Mouse (Mus musculus) hindbrain, embryonic 12.5 days (tissue): ENCODE measurements around the gene Aktip. TPM values are rescaled to one million over a fixed set of nuclear protein-coding genes. Genes with fewer than 3 reads are reported as not detected.

Experiments used
- ATAC-seq: fragments of 200-750 bp; cut with Nextera tagmentation; 2 replicates; pipeline ENCODE4 v1.8.0; 2017; ENCODE audit warnings: moderate TSS enrichment; ENCODE audit not compliant: low FRiP score
- H3K27ac ChIP-seq: fragments of 300-500 bp; sonication (generic); 2 replicates; pipeline ENCODE4 v1.5.1; 2016; ENCODE audit warnings: mild to moderate bottlenecking
- H3K27me3 ChIP-seq: fragments of 300-500 bp; sonication (generic); 2 replicates; pipeline ENCODE4 v1.6.1; 2016; ENCODE audit warnings: mild to moderate bottlenecking
- H3K36me3 ChIP-seq: fragments of 300-500 bp; sonication (generic); 2 replicates; pipeline ENCODE4 v1.6.1; 2016; ENCODE audit warnings: mild to moderate bottlenecking
- H3K4me1 ChIP-seq: fragments of 300-500 bp; sonication (generic); 2 replicates; pipeline ENCODE4 v1.6.1; 2016
- H3K4me2 ChIP-seq: fragments of 300-500 bp; sonication (generic); replicated peaks from 2 replicates; pipeline ENCODE4 v1.6.1; 2016; ENCODE audit warnings: mild to moderate bottlenecking
- H3K4me3 ChIP-seq: fragments of 300-500 bp; sonication (generic); 2 replicates; pipeline ENCODE4 v1.5.1; 2016; ENCODE audit warnings: mild to moderate bottlenecking
- H3K9ac ChIP-seq: fragments of 300-500 bp; sonication (generic); 2 replicates; pipeline ENCODE4 v1.6.1; 2016; ENCODE audit warnings: mild to moderate bottlenecking, moderate library complexity
- H3K9me3 ChIP-seq: fragments of 300-500 bp; sonication (generic); replicated peaks from 2 replicates; pipeline ENCODE4 v1.6.1; 2016; ENCODE audit warnings: mild to moderate bottlenecking
- WGBS: fragments of 180-500 bp; shearing (Covaris S2); methylation state at CpG from one replicate; pipeline ENCODE4 v1.1.7; 2016; 5-methylcytosine and 5-hydroxymethylcytosine counted together
- polyA plus RNA-seq: library from polyadenylated mRNA; unstranded; fragments of >200 nt; fragmentation: Nextera tagmentation; extraction: Ambion mirVana; gene quantifications from 2 replicates; pipeline ENCODE4 v1.2.1, GENCODE M21; 2016

Gene Aktip
- polyA plus RNA-seq, 1 experiment from 2014 or later, result 88.9 TPM

GRCm38 (mm10) chr8:91214287-91214686 lies 14.5 kb upstream of the Aktip start:
- no peak for ATAC-seq
- WGBS, result 65% methylated on average over 3 of the region's 3 CpGs
- H3K27me3 ChIP-seq, result no peaks in the 10 kb centered on the region
- no peak overlapping the region for H3K9ac ChIP-seq
- H3K36me3 ChIP-seq, result no peaks in the 10 kb centered on the region
- H3K4me3 ChIP-seq, result no peak overlapping the region
- no peaks in the 10 kb centered on the region for H3K9me3 ChIP-seq
- no peaks in the 10 kb centered on the region; the same call in 1 of the 2 replicates for H3K4me1 ChIP-seq
- no peak overlapping the region for H3K27ac ChIP-seq
- no peak overlapping the region for H3K4me2 ChIP-seq

DNA sequence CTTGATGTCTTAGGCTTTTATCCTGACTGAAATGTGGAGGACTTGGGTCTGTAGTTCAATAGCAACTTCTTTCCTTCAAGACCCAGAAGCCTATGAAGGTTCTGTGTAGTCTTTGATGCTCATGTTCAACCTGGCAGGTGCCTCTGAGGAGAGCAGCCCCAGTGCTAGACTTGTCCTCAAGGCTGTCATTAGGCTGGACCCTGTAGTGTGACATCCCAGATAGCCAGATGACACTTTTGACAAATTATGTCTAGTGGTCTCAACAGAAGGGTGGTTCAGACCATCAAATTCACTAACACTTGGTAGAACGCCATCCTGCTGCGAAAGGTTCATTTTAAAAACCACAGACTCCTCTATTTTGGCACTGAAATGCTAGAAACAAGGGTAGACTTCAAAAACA lies 13.2 kb upstream of the Aktip start:
- Histone ChIP-seq H3K4me3 (no peak overlapping the region), H3K27ac (no peak overlapping the region), H3K4me2 (no peak overlapping the region), H3K9me3 (no peaks in the 10 kb centered on the region), H3K36me3 (no peaks in the 10 kb centered on the region), H3K9ac (no peak overlapping the region), H3K4me1 (no peaks in the 10 kb centered on the region; the same call in 1 of the 2 replicates), H3K27me3 (no peaks in the 10 kb centered on the region)
- no peak for ATAC-seq
- WGBS, result 96% methylated on average over 2 of the region's 2 CpGs

- Histone ChIP-seq H3K27ac (no peak overlapping the region), H3K9ac (no peak overlapping the region), H3K4me1 (no peaks in the 10 kb centered on the region; the same call in 1 of the 2 replicates), H3K27me3 (no peaks in the 10 kb centered on the region), H3K9me3 (no peaks in the 10 kb centered on the region), H3K4me2 (no peak overlapping the region), H3K36me3 (no peaks in the 10 kb centered on the region), H3K4me3 (no peak overlapping the region)
- WGBS, result 84% methylated on average over 3 of the region's 3 CpGs
- ATAC-seq, result no peak
These were observed 9.9 kb upstream of the Aktip start for GRCm38 (mm10) chr8:91209658-91210057.

DNA sequence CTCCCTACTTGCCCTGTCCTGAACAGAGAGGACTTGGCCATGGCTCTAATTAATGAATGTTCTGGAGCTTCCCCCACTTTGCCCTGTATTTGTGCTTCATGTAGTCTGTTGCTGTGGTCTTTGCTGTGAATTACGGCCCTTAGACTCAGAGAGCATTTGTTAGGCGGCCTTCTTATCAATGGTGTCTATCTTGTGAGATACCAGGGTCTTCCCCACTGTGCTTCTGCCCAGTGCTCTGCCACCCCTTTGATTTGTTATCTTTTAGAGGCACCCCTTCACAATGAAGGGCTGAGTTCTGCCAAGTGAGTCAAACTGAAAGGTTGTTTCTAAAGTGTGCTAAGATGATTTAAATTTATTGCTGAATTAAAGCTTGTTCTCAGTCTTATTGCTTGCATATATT lies 7.9 kb upstream of the Aktip start:
- no peak for ATAC-seq
- no peak overlapping the region for H3K4me3 ChIP-seq
- H3K4me2 ChIP-seq, result no peak overlapping the region
- no peaks in the 10 kb centered on the region for H3K27me3 ChIP-seq
- no peaks in the 10 kb centered on the region for H3K9me3 ChIP-seq
- no peaks in the 10 kb centered on the region for H3K36me3 ChIP-seq
- no peak overlapping the region for H3K27ac ChIP-seq
- H3K9ac ChIP-seq, result no peak overlapping the region
- WGBS, result 75% methylated on average over 2 of the region's 2 CpGs
- no peaks in the 10 kb centered on the region for H3K4me1 ChIP-seq

DNA sequence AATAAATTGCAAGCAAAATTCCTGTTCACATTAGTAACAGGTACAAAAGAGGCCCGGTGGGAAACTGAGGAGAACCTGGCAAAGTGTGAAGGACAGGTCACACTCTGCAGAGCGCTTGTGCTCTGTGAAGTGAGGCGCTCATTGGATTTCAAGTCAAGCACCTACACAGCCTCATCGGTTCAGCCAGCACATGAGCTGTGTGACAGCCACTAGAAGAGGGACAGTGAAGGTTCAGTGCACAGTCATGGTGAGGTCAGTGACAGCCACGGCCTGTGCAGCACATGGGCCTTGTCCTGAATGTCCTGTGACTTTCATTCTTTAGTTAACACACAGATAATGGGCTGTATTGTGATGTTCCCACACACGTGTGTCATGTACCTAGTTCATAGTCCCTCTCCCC lies 6.1 kb upstream of the Aktip start:
- no peak overlapping the region for H3K4me3 ChIP-seq
- no peak overlapping the region for H3K9ac ChIP-seq
- H3K27me3 ChIP-seq, result no peaks in the 10 kb centered on the region
- H3K4me1 ChIP-seq, result no peaks in the 10 kb centered on the region
- H3K36me3 ChIP-seq, result no peaks in the 10 kb centered on the region
- ATAC-seq, result no peak
- no peak overlapping the region for H3K4me2 ChIP-seq
- H3K27ac ChIP-seq, result no peak overlapping the region
- H3K9me3 ChIP-seq, result no peaks in the 10 kb centered on the region
- 77% methylated on average over 6 of the region's 6 CpGs for WGBS

GRCm38 (mm10) chr8:91201184-91201583 lies 1.4 kb upstream of the Aktip start:
- Histone ChIP-seq H3K4me1 (no peaks in the 10 kb centered on the region), H3K27ac (no peak overlapping the region), H3K9me3 (no peaks in the 10 kb centered on the region), H3K27me3 (no peaks in the 10 kb centered on the region), H3K4me3 (no peak overlapping the region), H3K9ac (no peak overlapping the region), H3K4me2 (no peak overlapping the region), H3K36me3 (no peaks in the 10 kb centered on the region)
- 74% methylated on average over 2 of the region's 2 CpGs for WGBS
- no peak for ATAC-seq

DNA sequence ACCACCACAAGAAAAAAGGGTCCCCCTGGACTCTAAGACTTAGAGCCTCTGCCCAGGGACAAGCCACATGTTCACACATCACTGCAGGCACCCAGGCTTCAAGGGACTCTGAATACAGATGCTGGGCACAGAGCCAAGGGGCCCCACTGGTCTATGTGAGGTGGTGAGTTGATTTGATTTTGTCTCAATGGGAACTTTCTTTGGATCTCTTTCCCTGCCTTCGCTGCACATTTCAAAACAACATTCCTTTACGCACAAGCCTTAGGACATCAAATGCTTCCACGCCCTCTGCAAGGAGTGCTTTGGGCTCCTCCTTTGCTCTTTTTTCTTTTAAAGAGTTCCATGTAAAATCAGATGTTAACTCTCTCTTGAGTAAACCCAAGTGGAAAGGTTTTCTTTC lies 1.7 kb downstream of the Aktip start:
- ATAC-seq, result no peak
- Histone ChIP-seq H3K36me3 (no peaks in the 10 kb centered on the region), H3K4me2 (no peak overlapping the region), H3K4me1 (no peaks in the 10 kb centered on the region), H3K27ac (no peak overlapping the region), H3K27me3 (peaks cover 9% of the 10 kb centered on the region), H3K4me3 (no peak overlapping the region), H3K9me3 (no peaks in the 10 kb centered on the region), H3K9ac (no peak overlapping the region)
- WGBS, result 43% methylated on average over 3 of the region's 3 CpGs

GRCm38 (mm10) chr8:91197233-91197632 lies 2.5 kb downstream of the Aktip start:
- no peak for ATAC-seq
- no peak overlapping the region for H3K4me3 ChIP-seq
- no peaks in the 10 kb centered on the region for H3K36me3 ChIP-seq
- H3K27ac ChIP-seq, result no peak overlapping the region
- peaks cover 10% of the 10 kb centered on the region for H3K27me3 ChIP-seq
- no peak overlapping the region for H3K4me2 ChIP-seq
- H3K4me1 ChIP-seq, result no peaks in the 10 kb centered on the region
- no peaks in the 10 kb centered on the region for H3K9me3 ChIP-seq
- no peak overlapping the region for H3K9ac ChIP-seq
- 84% methylated on average over 5 of the region's 5 CpGs for WGBS

DNA sequence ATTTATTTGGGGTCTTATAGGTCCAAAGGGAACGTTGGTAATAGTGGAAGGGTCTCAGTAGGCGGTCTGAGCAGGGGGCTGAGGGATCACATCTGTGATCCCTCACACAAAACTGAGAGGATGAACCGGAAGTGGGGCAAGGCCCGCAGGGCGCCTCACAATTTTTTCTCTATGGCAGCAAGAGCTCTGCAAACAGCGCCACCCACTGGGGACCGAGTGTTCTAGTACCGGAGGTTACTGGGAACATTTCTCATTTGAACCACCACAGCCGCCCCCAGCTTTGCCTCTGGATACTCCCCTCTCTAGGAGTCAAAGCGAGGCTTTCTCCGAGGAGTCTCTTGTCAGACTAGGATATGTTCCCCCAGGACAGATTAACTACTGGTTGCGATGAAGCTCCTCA lies 3.1 kb downstream of the Aktip start:
- Histone ChIP-seq H3K9ac (no peak overlapping the region), H3K4me3 (no peak overlapping the region)

DNA sequence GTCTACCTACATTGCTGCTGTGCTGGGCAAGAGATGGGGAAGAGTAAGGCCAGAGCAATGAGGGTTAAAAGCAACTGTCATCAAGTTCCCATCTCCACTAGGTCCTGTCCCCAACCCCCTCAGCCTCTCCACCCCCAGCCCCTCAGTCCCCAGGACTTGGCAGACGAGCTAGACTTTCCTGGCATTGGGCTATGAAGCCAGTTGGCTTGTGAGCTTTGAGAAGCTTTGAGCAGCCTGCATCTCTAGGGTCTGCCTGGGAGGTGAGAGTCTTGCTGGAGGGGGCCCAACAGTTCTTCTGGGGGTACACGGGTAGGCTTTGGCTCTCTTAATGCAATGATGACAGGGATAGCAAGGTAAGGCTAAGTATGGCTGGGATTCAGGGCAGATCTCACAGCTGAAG lies 5.7 kb downstream of the Aktip start:
- Histone ChIP-seq H3K36me3 (no peaks in the 10 kb centered on the region), H3K9me3 (no peaks in the 10 kb centered on the region), H3K4me2 (no peak overlapping the region), H3K27ac (no peak overlapping the region), H3K4me3 (no peak overlapping the region), H3K9ac (no peak overlapping the region), H3K4me1 (peaks cover 4% of the 10 kb centered on the region; the same call in 1 of the 2 replicates), H3K27me3 (peaks cover 16% of the 10 kb centered on the region)
- 85% methylated on average over 2 of the region's 2 CpGs for WGBS
- ATAC-seq, result no peak

More for the DNA sequence above, 3.1 kb downstream of the Aktip start:
- ATAC-seq, result no peak
- H3K4me1 ChIP-seq, result no peaks in the 10 kb centered on the region
- no peak overlapping the region for H3K27ac ChIP-seq
- peaks cover 10% of the 10 kb centered on the region for H3K27me3 ChIP-seq
- H3K36me3 ChIP-seq, result no peaks in the 10 kb centered on the region
- H3K9me3 ChIP-seq, result no peaks in the 10 kb centered on the region
- WGBS, result 77% methylated on average over 12 of the region's 12 CpGs
- no peak overlapping the region for H3K4me2 ChIP-seq

DNA sequence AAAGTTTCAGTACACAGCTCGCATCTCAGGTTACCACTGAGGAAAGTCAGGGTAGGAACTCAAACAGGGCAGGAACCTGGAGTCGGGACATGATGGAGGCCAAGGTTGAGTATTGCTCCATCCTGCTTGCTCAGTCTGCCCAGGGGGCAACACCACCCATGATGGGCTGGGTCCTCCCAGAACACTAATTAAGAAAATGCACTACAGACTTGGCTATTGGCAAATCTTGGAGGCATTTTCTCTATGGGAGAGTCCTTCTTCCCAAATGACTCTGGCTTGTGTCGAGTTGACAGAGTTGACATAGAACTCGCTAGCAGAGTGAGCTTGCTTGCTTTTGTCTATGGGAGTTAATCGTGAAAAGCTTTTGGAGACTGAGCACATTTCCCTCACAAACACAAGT lies 6.8 kb downstream of the Aktip start:
- Histone ChIP-seq H3K36me3 (no peaks in the 10 kb centered on the region), H3K4me1 (peaks cover 4% of the 10 kb centered on the region; the same call in 1 of the 2 replicates), H3K4me2 (no peak overlapping the region), H3K27me3 (peaks cover 23% of the 10 kb centered on the region), H3K4me3 (no peak overlapping the region), H3K9me3 (no peaks in the 10 kb centered on the region), H3K27ac (no peak overlapping the region), H3K9ac (no peak overlapping the region)
- 88% methylated on average over 5 of the region's 5 CpGs for WGBS
- ATAC-seq, result no peak

GRCm38 (mm10) chr8:91190816-91191340 lies 8.9 kb downstream of the Aktip start:
- Histone ChIP-seq H3K9me3 (no peaks in the 10 kb centered on the region), H3K4me3 (no peak overlapping the region), H3K4me1 (peaks cover 4% of the 10 kb centered on the region; the same call in 1 of the 2 replicates), H3K9ac (no peak overlapping the region), H3K27ac (no peak overlapping the region), H3K4me2 (peak overlapping the region; percentile 31), H3K36me3 (no peaks in the 10 kb centered on the region), H3K27me3 (peaks cover 23% of the 10 kb centered on the region)
- 7% methylated on average over 17 of the region's 17 CpGs for WGBS
- ATAC-seq, result no peak; the same call in 1 of the 2 replicates

DNA sequence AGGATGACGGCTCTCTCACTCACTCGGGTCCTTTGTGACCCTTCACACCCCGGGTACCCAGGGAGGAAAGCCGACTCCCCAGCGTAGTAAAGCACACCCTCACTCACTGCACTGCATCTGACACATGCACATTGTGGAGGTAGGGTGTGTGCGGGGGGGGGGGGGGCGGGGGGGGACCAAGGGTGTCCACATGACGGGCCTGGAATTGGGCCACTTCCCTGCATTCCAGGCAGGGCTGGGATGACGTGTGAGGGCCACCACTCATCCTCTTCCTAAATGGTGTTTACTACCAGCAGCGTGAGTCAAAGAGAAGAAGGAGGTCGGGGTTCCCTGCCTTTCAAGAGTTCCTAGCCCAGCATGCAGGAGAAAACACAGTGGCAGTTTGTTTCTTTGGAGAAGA lies 11.6 kb downstream of the Aktip start:
- WGBS, result 67% methylated on average over 10 of the region's 11 CpGs
- peaks cover 4% of the 10 kb centered on the region; the same call in 1 of the 2 replicates for H3K4me1 ChIP-seq
- H3K36me3 ChIP-seq, result no peaks in the 10 kb centered on the region
- no peak for ATAC-seq
- peaks cover 6% of the 10 kb centered on the region; the same call in 1 of the 2 replicates for H3K9me3 ChIP-seq
- no peak overlapping the region for H3K9ac ChIP-seq
- H3K27ac ChIP-seq, result no peak overlapping the region
- no peak overlapping the region for H3K4me3 ChIP-seq
- H3K4me2 ChIP-seq, result no peak overlapping the region
- H3K27me3 ChIP-seq, result peaks cover 15% of the 10 kb centered on the region
